Mouse (Mus musculus): ENCODE data around the gene Epdr1. TPM values are rescaled to one million over a fixed set of nuclear protein-coding genes. Genes with fewer than 3 reads are reported as not detected.

The Epdr1 gene
- polyA plus RNA-seq, 1 experiment from 2014 or later: 21.1 TPM

- Histone ChIP-seq H3K27me3 (ENCODE audit: poor library complexity, severe bottlenecking) (peaks cover 50% of the 10 kb centered on the region), H3K9me3 (no peaks in the 10 kb centered on the region), H3K4me3 (peak overlapping the region; percentile 59), H3K4me1 (peaks cover 29% of the 10 kb centered on the region), H3K36me3 (replicated peaks) (no peaks in the 10 kb centered on the region), H3K27ac (peak overlapping the region; percentile 81)
- peak; percentile 26 for DNase-seq (ENCODE audit: extremely low spot score, low spot score)
- 23% methylated on average over 30 of the region's 30 CpGs for WGBS
Measured at GRCm38 (mm10) chr13:19623228-19623905, 3.6 kb upstream of the Epdr1 start.

- Histone ChIP-seq H3K9me3 (no peaks in the 10 kb centered on the region), H3K36me3 (replicated peaks) (no peaks in the 10 kb centered on the region), H3K27ac (peak within 1 kb of the TSS; percentile 81), H3K4me1 (peaks cover 35% of the 10 kb centered on the region), H3K27me3 (ENCODE audit: poor library complexity, severe bottlenecking) (peaks cover 50% of the 10 kb centered on the region), H3K4me3 (peak within 1 kb of the TSS; percentile 59)
- peak; percentile 58 for DNase-seq (ENCODE audit: extremely low spot score, low spot score)
- WGBS: 3% methylated on average over 25 of the region's 25 CpGs
Measured at GRCm38 (mm10) chr13:19622573-19623227, 3.0 kb upstream of the Epdr1 start, which contains the start of gene Sfrp4. Gene Sfrp4 (plus strand): TSS chr13:19623104.

- Histone ChIP-seq H3K9me3 (no peaks in the 10 kb centered on the region), H3K27ac (peak overlapping the region; percentile 93), H3K27me3 (ENCODE audit: poor library complexity, severe bottlenecking) (peaks cover 37% of the 10 kb centered on the region), H3K36me3 (replicated peaks) (no peaks in the 10 kb centered on the region), H3K4me3 (peak overlapping the region; percentile 76), H3K4me1 (peaks cover 34% of the 10 kb centered on the region)
- no peak for DNase-seq (ENCODE audit: extremely low spot score, low spot score)
- 8% methylated on average over 5 of the region's 5 CpGs for WGBS
Measured at GRCm38 (mm10) chr13:19618841-19619215, 899 bp downstream of the Epdr1 start.

GRCm38 (mm10) chr13:19618081-19618480, 1.6 kb downstream of the Epdr1 start:
- no peak for DNase-seq (ENCODE audit: extremely low spot score, low spot score)
- Histone ChIP-seq H3K27ac (no peak overlapping the region), H3K4me3 (no peak overlapping the region), H3K4me1 (peaks cover 27% of the 10 kb centered on the region), H3K9me3 (no peaks in the 10 kb centered on the region), H3K36me3 (replicated peaks) (no peaks in the 10 kb centered on the region), H3K27me3 (ENCODE audit: poor library complexity, severe bottlenecking) (peaks cover 29% of the 10 kb centered on the region)
- WGBS: 94% methylated on average over 4 of the region's 4 CpGs

GRCm38 (mm10) chr13:19614311-19614710, 5.4 kb downstream of the Epdr1 start:
- Histone ChIP-seq H3K4me3 (no peak overlapping the region), H3K27ac (no peak overlapping the region), H3K9me3 (no peaks in the 10 kb centered on the region), H3K4me1 (peaks cover 20% of the 10 kb centered on the region), H3K27me3 (ENCODE audit: poor library complexity, severe bottlenecking) (no peaks in the 10 kb centered on the region), H3K36me3 (replicated peaks) (no peaks in the 10 kb centered on the region)
- 85% methylated on average over 1 of the region's 1 CpGs for WGBS
- no peak for DNase-seq (ENCODE audit: extremely low spot score, low spot score)

GRCm38 (mm10) chr13:19613426-19613825, 6.3 kb downstream of the Epdr1 start:
- no peak for DNase-seq (ENCODE audit: extremely low spot score, low spot score)
- no peaks in the 10 kb centered on the region for H3K9me3 ChIP-seq
- H3K36me3 ChIP-seq (replicated peaks): no peaks in the 10 kb centered on the region
- H3K4me3 ChIP-seq: no peak overlapping the region
- H3K27me3 ChIP-seq (ENCODE audit: poor library complexity, severe bottlenecking): no peaks in the 10 kb centered on the region
- peaks cover 11% of the 10 kb centered on the region for H3K4me1 ChIP-seq
- 92% methylated on average over 1 of the region's 1 CpGs for WGBS
- no peak overlapping the region for H3K27ac ChIP-seq

- Histone ChIP-seq H3K4me1 (peaks cover 6% of the 10 kb centered on the region; the same call in 1 of the 2 replicates), H3K27ac (no peak overlapping the region), H3K9me3 (no peaks in the 10 kb centered on the region), H3K4me3 (no peak overlapping the region), H3K36me3 (replicated peaks) (no peaks in the 10 kb centered on the region), H3K27me3 (ENCODE audit: poor library complexity, severe bottlenecking) (no peaks in the 10 kb centered on the region)
- no peak for DNase-seq (ENCODE audit: extremely low spot score, low spot score)
- 90% methylated on average over 3 of the region's 3 CpGs for WGBS
Measured at GRCm38 (mm10) chr13:19612963-19613362, 6.8 kb downstream of the Epdr1 start.

- no peak for DNase-seq (ENCODE audit: extremely low spot score, low spot score)
- H3K36me3 ChIP-seq (replicated peaks): no peaks in the 10 kb centered on the region
- H3K4me1 ChIP-seq: peaks cover 4% of the 10 kb centered on the region; the same call in 1 of the 2 replicates
- H3K27me3 ChIP-seq (ENCODE audit: poor library complexity, severe bottlenecking): no peaks in the 10 kb centered on the region
- no peaks in the 10 kb centered on the region for H3K9me3 ChIP-seq
- H3K27ac ChIP-seq: no peak overlapping the region
- WGBS: 80% methylated on average over 1 of the region's 1 CpGs
- no peak overlapping the region for H3K4me3 ChIP-seq
Measured at GRCm38 (mm10) chr13:19612348-19612747, 7.4 kb downstream of the Epdr1 start.

GRCm38 (mm10) chr13:19608120-19608519, 11.6 kb downstream of the Epdr1 start:
- no peaks in the 10 kb centered on the region for H3K9me3 ChIP-seq
- H3K27me3 ChIP-seq (ENCODE audit: poor library complexity, severe bottlenecking): no peaks in the 10 kb centered on the region
- no peak for DNase-seq (ENCODE audit: extremely low spot score, low spot score)

GRCm38 (mm10) chr13:19604916-19605315, 14.8 kb downstream of the Epdr1 start:
- H3K27me3 ChIP-seq (ENCODE audit: poor library complexity, severe bottlenecking): no peaks in the 10 kb centered on the region
- no peak overlapping the region for H3K4me3 ChIP-seq
- H3K9me3 ChIP-seq: no peaks in the 10 kb centered on the region
- no peaks in the 10 kb centered on the region for H3K4me1 ChIP-seq
- no peaks in the 10 kb centered on the region for H3K36me3 ChIP-seq (replicated peaks)
- H3K27ac ChIP-seq: no peak overlapping the region
- DNase-seq (ENCODE audit: extremely low spot score, low spot score): no peak

More at GRCm38 (mm10) chr13:19608120-19608519, 11.6 kb downstream of the Epdr1 start:
- Histone ChIP-seq H3K4me1 (peaks cover 4% of the 10 kb centered on the region; the same call in 1 of the 2 replicates), H3K27ac (no peak overlapping the region), H3K4me3 (no peak overlapping the region), H3K36me3 (replicated peaks) (no peaks in the 10 kb centered on the region)

- H3K27ac ChIP-seq: no peak overlapping the region
- H3K4me3 ChIP-seq: no peak overlapping the region
- no peaks in the 10 kb centered on the region for H3K36me3 ChIP-seq (replicated peaks)
- H3K9me3 ChIP-seq: no peaks in the 10 kb centered on the region
- 88% methylated on average over 1 of the region's 1 CpGs for WGBS
- no peaks in the 10 kb centered on the region for H3K27me3 ChIP-seq (ENCODE audit: poor library complexity, severe bottlenecking)
- DNase-seq (ENCODE audit: extremely low spot score, low spot score): no peak
- no peaks in the 10 kb centered on the region for H3K4me1 ChIP-seq
Measured at GRCm38 (mm10) chr13:19603719-19604118, 16.0 kb downstream of the Epdr1 start.

GRCm38 (mm10) chr13:19602531-19602930, 17.2 kb downstream of the Epdr1 start:
- Histone ChIP-seq H3K4me1 (no peaks in the 10 kb centered on the region), H3K9me3 (no peaks in the 10 kb centered on the region), H3K27ac (no peak overlapping the region), H3K27me3 (ENCODE audit: poor library complexity, severe bottlenecking) (no peaks in the 10 kb centered on the region), H3K36me3 (replicated peaks) (no peaks in the 10 kb centered on the region), H3K4me3 (no peak overlapping the region)
- 82% methylated on average over 1 of the region's 1 CpGs for WGBS
- no peak for DNase-seq (ENCODE audit: extremely low spot score, low spot score)

- DNase-seq (ENCODE audit: extremely low spot score, low spot score): no peak
- H3K4me3 ChIP-seq: no peak overlapping the region
- H3K27ac ChIP-seq: no peak overlapping the region
- WGBS: 89% methylated on average over 6 of the region's 6 CpGs
- no peaks in the 10 kb centered on the region for H3K36me3 ChIP-seq (replicated peaks)
- H3K27me3 ChIP-seq (ENCODE audit: poor library complexity, severe bottlenecking): no peaks in the 10 kb centered on the region
- H3K9me3 ChIP-seq: no peaks in the 10 kb centered on the region
- no peaks in the 10 kb centered on the region for H3K4me1 ChIP-seq
Measured at GRCm38 (mm10) chr13:19599242-19599641, 20.5 kb downstream of the Epdr1 start.
